Mouse (Mus musculus) G1E (cell line): ENCODE results near the gene Acox1.

ENCODE experiments used
- CTCF ChIP-seq: IDR thresholded peaks from 2 replicates; pipeline ENCODE4 v1.5.1; 2012; ENCODE audit warnings: low read depth, low read length, inconsistent platforms, mixed read lengths
- POLR2AphosphoS5 ChIP-seq: IDR thresholded peaks from 2 replicates; pipeline ENCODE4 v1.6.1; 2012; ENCODE audit warnings: low read depth, low read length, inconsistent platforms; ENCODE audit not compliant: insufficient replicate concordance

DNA sequence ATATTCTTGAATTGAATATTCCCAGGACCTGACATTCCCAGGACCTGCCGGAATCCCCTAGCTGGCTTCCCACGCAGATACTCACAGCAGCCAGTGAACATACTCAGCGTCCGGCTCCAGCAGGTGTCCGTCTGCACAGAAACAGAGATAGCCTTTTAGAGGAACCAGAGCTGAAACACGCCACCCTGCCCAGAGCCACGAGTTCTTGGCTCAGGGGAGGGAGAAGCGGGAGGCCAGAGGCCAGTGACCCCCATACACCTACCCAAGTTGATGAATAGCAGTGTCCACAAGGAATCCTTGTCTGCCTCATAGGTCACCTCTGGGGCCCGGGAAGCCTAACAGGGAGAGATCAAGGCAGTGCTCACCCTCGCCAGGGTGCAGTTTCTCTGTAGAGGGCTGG lies 64.7 kb downstream of the Acox1 start:
- TF ChIP-seq CTCF = no peak
- TF ChIP-seq POLR2AphosphoS5 = no peak
